Mouse (Mus musculus): Measurements from ENCODE around the gene Vwa7. TPM values are rescaled to one million over a fixed set of nuclear protein-coding genes. Genes with fewer than 3 reads are reported as not detected.

The Vwa7 gene
- polyA plus RNA-seq, 1 experiment from 2014 or later = 0.30 TPM

DNA sequence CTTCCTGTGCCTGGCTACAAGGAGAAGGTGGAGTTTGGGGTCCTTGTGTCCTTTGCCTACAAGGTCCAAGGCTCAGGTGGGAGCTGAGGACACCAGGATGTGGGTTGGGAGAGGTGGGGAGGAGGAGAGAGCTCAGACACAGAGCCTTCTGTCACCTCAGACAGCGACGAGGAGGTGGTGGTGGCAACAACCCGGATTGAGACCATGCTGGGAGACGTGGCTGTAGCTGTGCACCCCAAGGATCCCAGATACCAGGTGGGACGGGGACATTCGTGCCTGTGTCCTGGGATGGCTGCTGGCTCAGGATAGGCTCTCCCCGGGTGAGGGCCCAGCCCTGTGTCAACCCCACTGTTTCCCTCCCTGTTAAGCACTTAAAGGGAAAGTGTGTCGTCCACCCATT lies 4.9 kb upstream of the Vwa7 start:
- Histone ChIP-seq H3K9me3 (ENCODE audit: low read length) (no peaks in the 10 kb centered on the region), H3K27me3 (replicated peaks; ENCODE audit: insufficient read depth, low read length) (no peaks in the 10 kb centered on the region), H3K4me1 (ENCODE audit: insufficient read depth, low read depth, low read length) (no peaks in the 10 kb centered on the region), H3K27ac (ENCODE audit: low read length) (no peak overlapping the region), H3K9ac (replicated peaks; ENCODE audit: low read depth) (no peak overlapping the region), H3K36me3 (ENCODE audit: insufficient read depth, low read length) (peaks cover 28% of the 10 kb centered on the region), H3K4me2 (replicated peaks; ENCODE audit: low read depth, low read length) (no peak overlapping the region), H3K4me3 (ENCODE audit: low read depth, low read length) (no peak overlapping the region)
- TF ChIP-seq CTCF (IDR thresholded peaks at IDR 0.05) = no peak
- no peak for TF ChIP-seq EP300 (IDR thresholded peaks at IDR 0.05)
- ATAC-seq (no peak), DNase-seq (ENCODE audit: low spot score) (no peak)
- 91% methylated on average over 8 of the region's 8 CpGs for WGBS

DNA sequence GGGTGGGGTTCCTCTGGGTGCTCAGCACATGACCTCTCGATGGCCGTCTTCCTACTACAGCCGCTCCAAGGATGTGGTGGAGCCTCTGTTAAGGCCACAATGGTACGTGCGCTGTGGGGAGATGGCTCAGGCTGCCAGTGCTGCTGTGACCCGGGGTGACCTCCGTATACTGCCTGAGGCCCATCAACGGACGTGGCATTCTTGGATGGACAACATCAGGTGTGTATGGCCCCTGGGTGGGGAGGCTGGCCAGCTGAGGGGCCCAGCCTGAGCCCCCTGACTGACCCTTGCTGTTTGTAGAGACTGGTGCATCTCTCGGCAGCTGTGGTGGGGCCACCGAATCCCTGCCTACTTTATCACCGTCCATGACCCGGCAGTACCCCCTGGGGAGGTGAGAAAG lies 3.9 kb upstream of the Vwa7 start:
- H3K9me3 ChIP-seq (ENCODE audit: low read length) = no peaks in the 10 kb centered on the region
- ATAC-seq = no peak
- H3K27me3 ChIP-seq (replicated peaks; ENCODE audit: insufficient read depth, low read length) = no peaks in the 10 kb centered on the region
- H3K4me2 ChIP-seq (replicated peaks; ENCODE audit: low read depth, low read length) = no peak overlapping the region
- 84% methylated on average over 13 of the region's 13 CpGs for WGBS
- H3K36me3 ChIP-seq (ENCODE audit: insufficient read depth, low read length) = peaks cover 28% of the 10 kb centered on the region
- no peak overlapping the region for H3K27ac ChIP-seq (ENCODE audit: low read length)
- no peak overlapping the region for H3K4me3 ChIP-seq (ENCODE audit: low read depth, low read length)
- no peak for TF ChIP-seq CTCF (IDR thresholded peaks at IDR 0.05)
- no peak for TF ChIP-seq EP300 (IDR thresholded peaks at IDR 0.05)
- no peak overlapping the region for H3K9ac ChIP-seq (replicated peaks; ENCODE audit: low read depth)
- no peaks in the 10 kb centered on the region; the same call in 1 of the 2 replicates for H3K4me1 ChIP-seq (ENCODE audit: insufficient read depth, low read depth, low read length)
- DNase-seq (ENCODE audit: low spot score) = no peak

DNA sequence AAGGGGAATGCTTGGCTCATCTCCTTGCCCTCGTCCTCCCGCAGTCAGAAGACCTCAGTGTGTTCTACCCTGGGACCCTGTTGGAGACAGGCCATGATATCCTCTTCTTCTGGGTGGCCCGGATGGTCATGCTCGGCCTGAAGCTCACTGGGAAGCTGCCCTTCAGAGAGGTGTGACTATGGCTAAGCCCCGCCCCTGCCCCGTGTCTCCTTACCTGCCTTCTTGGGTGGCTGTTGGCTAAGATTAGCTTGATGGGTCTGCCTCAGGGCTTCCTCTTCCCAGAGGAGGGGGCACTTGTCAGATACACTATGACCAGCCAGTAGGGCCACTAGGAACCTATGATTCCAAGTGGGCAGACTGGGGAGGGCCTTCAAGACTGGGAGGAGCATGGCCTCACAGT lies 3.2 kb upstream of the Vwa7 start:
- H3K9ac ChIP-seq (replicated peaks; ENCODE audit: low read depth) = no peak overlapping the region

GRCm38 (mm10) chr17:35015296-35015695 lies 1.1 kb upstream of the Vwa7 start:
- Histone ChIP-seq H3K4me3 (ENCODE audit: low read depth, low read length) (no peak overlapping the region), H3K36me3 (ENCODE audit: insufficient read depth, low read length) (peaks cover 28% of the 10 kb centered on the region), H3K27me3 (replicated peaks; ENCODE audit: insufficient read depth, low read length) (no peaks in the 10 kb centered on the region), H3K9ac (replicated peaks; ENCODE audit: low read depth) (no peak overlapping the region), H3K27ac (ENCODE audit: low read length) (no peak overlapping the region), H3K9me3 (ENCODE audit: low read length) (no peaks in the 10 kb centered on the region), H3K4me2 (replicated peaks; ENCODE audit: low read depth, low read length) (no peak overlapping the region), H3K4me1 (ENCODE audit: insufficient read depth, low read depth, low read length) (no peaks in the 10 kb centered on the region; the same call in 1 of the 2 replicates)
- DNase-seq (ENCODE audit: low spot score) (no peak), ATAC-seq (no peak)
- WGBS = 89% methylated on average over 16 of the region's 16 CpGs
- no peak for TF ChIP-seq CTCF (IDR thresholded peaks at IDR 0.05)
- TF ChIP-seq EP300 (IDR thresholded peaks at IDR 0.05) = no peak

More for the DNA sequence above, 3.2 kb upstream of the Vwa7 start:
- DNase-seq (ENCODE audit: low spot score) = no peak
- no peak overlapping the region for H3K4me2 ChIP-seq (replicated peaks; ENCODE audit: low read depth, low read length)
- TF ChIP-seq CTCF (IDR thresholded peaks at IDR 0.05) = no peak
- TF ChIP-seq EP300 (IDR thresholded peaks at IDR 0.05) = no peak
- no peak overlapping the region for H3K4me3 ChIP-seq (ENCODE audit: low read depth, low read length)
- ATAC-seq = no peak
- H3K4me1 ChIP-seq (ENCODE audit: insufficient read depth, low read depth, low read length) = no peaks in the 10 kb centered on the region; the same call in 1 of the 2 replicates
- H3K36me3 ChIP-seq (ENCODE audit: insufficient read depth, low read length) = peaks cover 28% of the 10 kb centered on the region
- WGBS = 75% methylated on average over 6 of the region's 6 CpGs
- H3K27me3 ChIP-seq (replicated peaks; ENCODE audit: insufficient read depth, low read length) = no peaks in the 10 kb centered on the region
- H3K9me3 ChIP-seq (ENCODE audit: low read length) = no peaks in the 10 kb centered on the region
- no peak overlapping the region for H3K27ac ChIP-seq (ENCODE audit: low read length)

DNA sequence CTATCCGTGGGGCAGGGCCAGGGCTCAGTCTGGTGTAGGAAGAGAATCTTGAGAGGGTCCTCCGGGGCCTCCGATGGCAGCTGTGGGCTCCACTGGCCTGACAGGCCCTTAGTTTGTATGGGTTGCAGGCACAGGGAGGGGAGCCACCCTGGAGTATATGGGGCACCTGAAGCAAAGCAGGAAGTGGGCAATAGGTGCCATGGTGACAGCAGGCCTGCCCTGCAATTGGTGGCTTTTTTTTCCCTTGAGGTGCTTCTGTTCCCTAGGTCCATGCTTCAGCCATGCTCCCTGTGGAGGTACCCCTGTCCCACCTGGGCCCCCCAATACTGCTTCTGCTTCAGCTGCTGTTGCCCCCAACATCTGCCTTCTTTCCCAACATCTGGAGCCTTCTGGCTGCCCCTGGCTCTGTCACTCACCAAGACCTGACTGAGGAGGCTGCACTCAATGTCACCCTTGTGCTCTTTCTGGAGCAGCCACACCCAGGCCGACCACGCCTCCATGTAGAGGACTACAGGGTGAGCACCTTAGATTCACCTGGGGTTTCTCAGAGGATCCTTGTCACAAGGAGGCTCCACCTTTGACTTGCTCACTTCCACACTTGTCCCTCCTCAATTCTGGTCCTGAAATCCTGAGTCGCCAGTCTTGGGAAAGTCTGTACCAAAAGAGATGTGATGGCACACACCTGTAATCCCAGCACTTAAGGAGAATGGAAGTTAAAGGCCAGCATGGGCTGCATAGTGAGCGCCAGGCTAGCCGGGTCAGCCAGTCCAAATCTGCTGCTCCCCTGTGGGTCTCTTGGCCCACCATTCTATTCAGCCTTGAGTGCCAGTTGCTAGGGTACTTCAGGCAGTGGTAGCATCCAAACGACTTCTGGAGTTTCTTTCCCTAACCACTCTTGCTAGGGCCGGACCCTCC lies 669 bp downstream of the Vwa7 start:
- no peak; the same call in 1 of the 2 replicates for ATAC-seq

GRCm38 (mm10) chr17:35017706-35018030 lies 1.3 kb downstream of the Vwa7 start:
- Histone ChIP-seq H3K4me1 (ENCODE audit: insufficient read depth, low read depth, low read length) (no peaks in the 10 kb centered on the region; the same call in 1 of the 2 replicates), H3K27me3 (replicated peaks; ENCODE audit: insufficient read depth, low read length) (no peaks in the 10 kb centered on the region), H3K27ac (ENCODE audit: low read length) (no peak overlapping the region), H3K9ac (replicated peaks; ENCODE audit: low read depth) (no peak overlapping the region), H3K4me2 (replicated peaks; ENCODE audit: low read depth, low read length) (no peak overlapping the region), H3K4me3 (ENCODE audit: low read depth, low read length) (no peak overlapping the region), H3K9me3 (ENCODE audit: low read length) (no peaks in the 10 kb centered on the region), H3K36me3 (ENCODE audit: insufficient read depth, low read length) (0 out of 2 replicates have a peak, but pooled peaks cover 12% of the 10 kb centered on the region)
- no peak for ATAC-seq
- 66% methylated on average over 14 of the region's 14 CpGs for WGBS
- TF ChIP-seq EP300 (IDR thresholded peaks at IDR 0.05) (no peak), CTCF (IDR thresholded peaks at IDR 0.05) (no peak)
- no peak for DNase-seq (ENCODE audit: low spot score)

More for the DNA sequence above, 669 bp downstream of the Vwa7 start:
- TF ChIP-seq EP300 (IDR thresholded peaks at IDR 0.05) = no peak
- TF ChIP-seq CTCF (IDR thresholded peaks at IDR 0.05) = no peak
- Histone ChIP-seq H3K4me2 (replicated peaks; ENCODE audit: low read depth, low read length) (no peak overlapping the region), H3K9me3 (ENCODE audit: low read length) (no peaks in the 10 kb centered on the region), H3K9ac (replicated peaks; ENCODE audit: low read depth) (no peak overlapping the region), H3K27me3 (replicated peaks; ENCODE audit: insufficient read depth, low read length) (no peaks in the 10 kb centered on the region), H3K4me3 (ENCODE audit: low read depth, low read length) (no peak overlapping the region), H3K4me1 (ENCODE audit: insufficient read depth, low read depth, low read length) (no peaks in the 10 kb centered on the region; the same call in 1 of the 2 replicates), H3K36me3 (ENCODE audit: insufficient read depth, low read length) (peaks cover 18% of the 10 kb centered on the region; the same call in 1 of the 2 replicates), H3K27ac (ENCODE audit: low read length) (no peak overlapping the region)
- no peak for DNase-seq (ENCODE audit: low spot score)
- 75% methylated on average over 10 of the region's 10 CpGs for WGBS
